Mouse (Mus musculus) mouse trophoblast stem cell (cell line): ENCODE data around the gene Hils1.

ENCODE experiments used
- in situ Hi-C, 2 experiments: fragments of 300-500 bp; cut with MseI, MboI; formaldehyde crosslinking; loops; 2 replicates in 1 of 2; 3 replicates in 1 of 2; pipeline ENCODE4 v1.15.1; 2025

The Hils1 gene

GRCm38 (mm10) chr11:94967419-94967818 lies at the start of gene Hils1:
Hils1 (plus strand) TSS chr11:94967593.
- in situ Hi-C loops: no loop called here

DNA sequence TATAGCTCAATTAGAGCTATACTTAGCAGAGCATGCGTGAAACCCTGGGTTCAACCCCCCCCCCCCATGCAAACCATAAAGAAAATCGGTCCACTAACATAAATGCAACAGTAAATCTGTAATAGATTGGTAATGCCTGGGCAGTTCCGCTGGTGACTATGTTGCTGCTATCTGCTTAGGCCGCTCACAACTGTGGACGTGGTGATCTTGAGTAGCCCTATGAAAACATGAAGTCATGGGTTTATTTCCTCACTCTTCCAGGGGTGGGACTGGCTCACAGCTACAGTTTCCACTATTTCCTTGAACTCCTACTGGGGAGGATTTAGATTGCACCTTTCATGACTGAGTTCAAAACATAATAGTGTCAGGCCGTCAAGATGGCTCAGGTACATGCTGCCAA lies 49.7 kb upstream of the Hils1 start:
- in situ Hi-C loops: no loop called here

DNA sequence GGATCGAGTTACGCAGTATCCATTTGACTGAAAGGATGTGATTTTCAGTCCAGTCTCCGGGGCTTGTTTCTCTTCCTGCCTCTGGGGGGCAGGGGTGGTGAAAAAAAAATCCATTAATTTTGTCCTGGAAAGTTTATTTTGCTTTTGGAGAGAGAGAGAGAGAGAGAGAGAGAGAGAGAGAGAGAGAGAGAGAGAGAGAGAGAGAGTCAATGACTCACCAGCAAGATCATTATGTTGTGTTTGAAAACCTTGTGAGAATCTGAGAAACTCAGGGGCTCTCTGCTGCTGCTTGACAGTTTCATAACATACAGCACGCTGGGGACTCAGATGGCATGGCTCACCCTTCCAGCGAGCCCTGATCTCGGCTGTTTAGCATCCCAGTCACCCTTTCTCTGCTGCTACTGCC lies 46.4 kb upstream of the Hils1 start:
- in situ Hi-C loops: no loop called here

GRCm38 (mm10) chr11:94924977-94925376 lies 42.4 kb upstream of the Hils1 start:
- in situ Hi-C loops: no loop called here

DNA sequence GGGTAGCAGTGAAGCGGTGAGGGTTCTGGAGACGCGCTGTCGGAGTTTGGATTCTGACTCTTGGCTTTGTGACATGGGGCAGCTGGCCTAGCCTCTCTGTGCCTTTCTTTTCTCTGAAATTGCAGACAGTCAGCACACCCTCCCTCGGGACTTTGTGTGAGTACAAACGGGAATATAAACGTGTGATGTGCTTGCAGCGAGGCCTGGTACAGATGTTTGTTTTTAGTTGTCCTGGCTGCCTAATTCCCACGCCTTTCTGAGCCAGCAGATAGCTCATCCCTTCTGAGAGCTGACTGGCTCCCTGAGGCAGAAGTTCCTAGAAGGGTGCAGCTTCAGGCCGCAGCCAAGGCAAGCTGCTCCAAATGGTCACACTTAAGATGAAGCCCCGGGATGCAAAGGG lies 41.0 kb upstream of the Hils1 start:
- in situ Hi-C loops: no loop called here

DNA sequence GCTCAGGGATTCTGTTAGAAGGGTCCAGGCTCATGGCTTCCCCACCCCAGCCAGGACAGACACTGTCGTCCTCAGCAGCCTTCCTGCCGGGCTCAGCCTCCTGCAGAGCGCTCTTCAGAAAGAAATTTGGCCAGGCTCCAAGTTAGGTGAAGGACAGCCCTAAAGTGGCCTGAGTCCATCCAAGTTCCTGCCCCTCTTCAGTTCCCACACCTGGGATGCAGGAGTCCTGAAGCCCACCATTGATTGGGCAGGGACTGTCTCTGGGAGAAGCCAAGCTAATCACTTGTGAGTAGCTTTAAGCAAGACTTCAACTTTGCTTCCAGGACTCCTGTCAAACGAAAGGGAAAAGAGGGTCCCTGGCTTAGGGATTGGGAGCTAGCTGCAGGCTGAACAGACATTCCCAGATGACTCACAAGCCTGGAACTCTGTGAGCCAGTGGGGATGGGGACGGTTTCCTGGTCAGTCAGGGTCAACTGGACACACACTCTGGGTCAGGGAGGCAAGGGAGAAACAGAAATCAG lies 39.6 kb upstream of the Hils1 start:
- in situ Hi-C loops: no loop called here

- in situ Hi-C loops: no loop called here
Measured at GRCm38 (mm10) chr11:94928820-94929219, 38.6 kb upstream of the Hils1 start.

DNA sequence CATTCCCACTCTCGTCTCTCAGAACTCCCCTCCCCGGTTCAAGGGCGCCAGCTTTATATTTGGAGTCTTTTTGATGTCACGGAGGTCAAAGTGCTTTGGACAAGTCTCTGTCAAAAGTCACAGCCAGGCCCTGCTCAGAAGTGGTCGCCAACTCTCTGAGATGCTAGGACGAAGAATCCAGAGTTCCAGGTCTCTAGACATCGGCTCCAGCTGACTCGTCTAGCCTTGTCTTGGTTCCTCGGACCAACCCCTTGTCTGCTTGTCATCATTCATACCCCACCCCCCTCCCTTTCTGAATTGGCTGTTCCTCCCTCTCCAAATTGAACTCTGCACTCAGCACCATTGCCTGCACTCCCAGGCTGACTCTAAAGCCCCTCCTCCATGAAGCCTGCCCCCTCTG lies 37.8 kb upstream of the Hils1 start:
- in situ Hi-C loops: no loop called here

DNA sequence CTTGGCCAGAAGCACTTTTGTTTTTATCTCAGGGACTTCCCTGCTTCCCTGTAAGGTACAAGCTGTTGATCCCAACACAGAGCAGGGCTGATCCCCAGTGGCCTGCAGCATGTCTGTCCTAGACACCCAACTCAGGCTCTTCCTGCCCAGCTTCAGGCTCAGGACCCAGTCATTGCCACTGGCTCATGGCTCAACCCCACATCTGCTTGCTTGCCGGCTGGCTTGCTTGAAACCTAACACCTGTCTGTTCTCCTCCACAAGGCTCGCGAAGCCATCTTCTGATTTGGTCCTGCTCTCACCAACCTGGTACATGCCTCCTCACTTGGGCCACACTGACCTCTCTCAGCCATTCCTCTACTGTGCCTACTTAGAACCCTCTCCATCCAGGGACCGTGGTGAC lies 37.2 kb upstream of the Hils1 start:
- in situ Hi-C loops: no loop called here

DNA sequence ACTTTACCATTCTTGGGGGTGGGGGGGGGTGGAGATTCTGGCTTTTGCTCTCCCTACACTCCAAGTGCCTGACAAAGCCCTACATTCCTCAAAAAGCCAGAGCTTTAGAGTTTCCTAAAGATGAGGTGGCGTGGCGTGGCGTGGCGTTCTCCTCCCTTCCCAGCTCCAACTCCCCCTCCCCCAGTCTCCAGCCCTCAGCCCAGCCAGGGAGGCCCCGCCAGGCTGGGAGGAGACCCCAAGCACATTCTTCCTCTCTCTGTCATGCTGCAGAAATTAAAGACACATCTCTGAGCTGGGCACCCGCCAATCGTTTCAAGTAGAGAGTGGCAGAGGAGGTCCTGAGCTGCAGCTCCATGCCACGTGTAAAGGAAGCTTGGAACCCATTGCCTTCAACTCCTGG lies 33.8 kb upstream of the Hils1 start:
- in situ Hi-C loops: no loop called here

DNA sequence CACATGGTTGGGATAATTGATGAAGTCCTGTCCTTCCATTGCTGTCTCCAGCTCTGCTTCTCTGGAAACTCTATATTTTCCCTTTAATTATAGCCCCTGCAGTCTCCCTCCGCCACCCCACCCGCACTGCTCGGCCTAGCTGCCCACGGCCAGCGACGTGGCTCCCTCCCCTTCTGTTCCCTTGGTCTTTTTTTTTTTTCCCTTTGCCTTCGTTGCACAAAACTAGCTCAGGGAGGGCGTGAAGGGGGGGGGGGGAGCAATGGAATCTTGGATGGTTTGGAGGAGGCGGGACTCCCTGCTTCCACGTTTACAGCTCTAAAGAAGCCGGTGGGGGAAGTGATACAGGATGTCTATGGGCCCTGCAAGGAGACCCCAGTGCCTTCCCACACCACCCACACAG lies 32.9 kb upstream of the Hils1 start:
- in situ Hi-C loops: no loop called here

GRCm38 (mm10) chr11:94936045-94936444 lies 31.3 kb upstream of the Hils1 start, which contains the start of gene Col1a1:
Col1a1 (plus strand) TSS chr11:94936224.
- in situ Hi-C loops: loop anchor here (5.0 kb wide), 2 partner anchors 36 to 69 kb away; no protein-coding TSS in a partner anchor

DNA sequence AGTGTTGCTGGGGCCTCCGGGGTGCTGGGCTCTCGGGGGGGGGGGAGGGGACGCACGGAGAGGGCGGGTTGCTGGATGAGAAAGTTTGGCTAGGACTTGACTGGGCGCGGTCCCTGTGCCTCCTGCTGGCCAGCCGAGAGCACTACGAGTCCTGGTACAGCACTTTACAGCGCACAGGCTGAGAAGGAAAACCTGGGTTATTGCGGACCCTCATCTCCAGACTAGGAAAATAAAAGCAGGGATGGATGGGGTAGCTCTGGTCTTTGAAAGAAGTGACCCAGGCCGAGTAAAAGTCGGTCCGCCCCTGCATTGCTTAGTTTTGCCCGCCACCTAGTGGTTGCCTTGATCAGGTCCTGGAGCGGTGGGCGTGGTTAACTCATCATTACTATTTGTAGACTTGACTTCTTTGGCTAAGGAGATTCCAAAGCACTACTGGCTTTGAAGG lies 30.5 kb upstream of the Hils1 start:
- in situ Hi-C loops: loop anchor here (5.0 kb wide), 2 partner anchors 35 to 70 kb away; no protein-coding TSS in a partner anchor

- in situ Hi-C loops: loop anchor here (5.0 kb wide), 2 partner anchors 35 to 70 kb away; no protein-coding TSS in a partner anchor
Measured at GRCm38 (mm10) chr11:94937335-94937781, 30.0 kb upstream of the Hils1 start.

DNA sequence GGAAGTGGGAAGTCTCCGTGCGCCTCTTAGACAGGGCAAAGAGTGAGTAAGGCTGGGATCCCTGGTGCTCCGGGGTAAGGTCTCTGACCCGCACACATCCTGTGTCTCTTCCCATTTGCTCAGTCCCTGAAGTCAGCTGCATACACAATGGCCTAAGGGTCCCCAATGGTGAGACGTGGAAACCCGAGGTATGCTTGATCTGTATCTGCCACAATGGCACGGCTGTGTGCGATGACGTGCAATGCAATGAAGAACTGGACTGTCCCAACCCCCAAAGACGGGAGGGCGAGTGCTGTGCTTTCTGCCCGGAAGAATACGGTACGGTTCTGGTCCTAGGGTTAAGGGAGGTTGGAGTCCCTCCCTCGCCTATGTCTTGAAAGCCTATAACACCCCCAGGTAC lies 29.6 kb upstream of the Hils1 start:
- in situ Hi-C loops: loop anchor here (5.0 kb wide), 2 partner anchors 35 to 70 kb away; no protein-coding TSS in a partner anchor

- in situ Hi-C loops: loop anchor here (5.0 kb wide), 2 partner anchors 34 to 71 kb away; no protein-coding TSS in a partner anchor
Measured at GRCm38 (mm10) chr11:94938296-94938695, 29.1 kb upstream of the Hils1 start.

DNA sequence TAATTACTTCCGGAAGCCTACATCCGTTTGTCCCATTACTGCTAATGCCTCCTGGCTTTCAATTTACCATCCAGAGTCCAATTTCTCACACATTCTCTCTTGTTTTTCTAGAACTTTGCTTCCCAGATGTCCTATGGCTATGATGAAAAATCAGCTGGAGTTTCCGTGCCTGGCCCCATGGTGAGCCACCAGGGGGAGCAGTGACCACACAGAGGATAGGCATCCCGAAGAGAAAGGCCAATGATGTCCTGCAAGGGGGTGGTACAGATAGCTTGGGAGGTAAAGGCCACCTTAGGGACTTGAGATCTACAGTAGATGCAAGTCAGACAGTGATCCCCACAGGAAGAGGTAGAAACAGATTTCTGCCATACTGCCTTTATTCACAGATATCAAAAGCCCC lies 28.1 kb upstream of the Hils1 start:
- in situ Hi-C loops: loop anchor here (5.0 kb wide), 2 partner anchors 33 to 72 kb away; no protein-coding TSS in a partner anchor

- in situ Hi-C loops: no loop called here
Measured at GRCm38 (mm10) chr11:94941121-94941520, 26.3 kb upstream of the Hils1 start.

DNA sequence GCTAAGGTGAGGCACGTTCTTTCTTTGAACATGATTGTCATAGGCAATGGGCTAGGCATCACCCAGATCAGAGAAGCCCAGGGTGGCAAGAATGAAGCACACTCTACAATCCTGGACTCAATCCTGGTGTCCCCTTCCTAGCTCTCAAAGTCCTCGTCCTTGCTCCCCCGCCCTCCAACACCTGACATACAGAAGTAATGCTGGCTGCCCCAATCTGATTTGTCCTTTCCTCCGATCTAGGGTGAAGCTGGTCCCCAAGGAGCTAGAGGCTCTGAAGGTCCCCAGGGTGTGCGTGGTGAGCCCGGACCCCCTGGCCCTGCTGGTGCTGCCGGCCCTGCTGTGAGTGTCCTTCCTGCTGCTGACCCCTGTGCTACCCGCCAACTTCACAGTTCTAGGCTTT lies 25.6 kb upstream of the Hils1 start:
- in situ Hi-C loops: no loop called here

DNA sequence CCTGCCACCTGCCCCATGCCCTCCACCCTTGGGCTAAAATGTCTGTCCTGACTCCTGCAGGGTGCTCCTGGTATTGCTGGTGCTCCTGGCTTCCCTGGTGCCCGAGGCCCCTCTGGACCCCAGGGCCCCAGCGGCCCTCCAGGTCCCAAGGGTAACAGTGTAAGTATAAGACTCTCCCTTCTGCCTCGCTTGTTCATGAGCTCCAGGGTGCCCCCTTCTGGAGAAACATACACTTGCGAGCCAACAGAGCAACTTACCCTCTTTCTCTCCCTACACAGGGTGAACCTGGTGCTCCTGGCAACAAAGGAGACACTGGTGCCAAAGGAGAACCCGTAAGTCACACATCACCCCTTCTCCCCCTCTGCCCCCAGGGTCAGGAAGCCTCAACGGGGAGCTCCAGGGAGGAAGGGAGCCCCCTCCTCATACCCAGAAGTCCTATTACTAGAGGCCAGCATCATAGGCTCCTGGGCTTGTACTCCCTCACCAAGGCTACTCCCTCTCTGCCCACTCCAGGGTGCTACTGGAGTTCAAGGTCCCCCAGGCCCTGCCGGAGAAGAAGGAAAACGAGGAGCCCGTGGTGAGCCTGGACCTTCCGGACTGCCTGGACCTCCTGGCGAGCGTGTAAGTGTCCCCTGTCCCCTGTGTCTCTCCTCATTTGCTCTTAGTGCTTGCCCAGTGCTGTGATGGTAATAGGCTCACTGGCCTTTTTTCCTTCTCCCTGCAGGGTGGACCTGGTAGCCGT lies 24.9 kb upstream of the Hils1 start:
- in situ Hi-C loops: no loop called here

GRCm38 (mm10) chr11:94943054-94943453 lies 24.3 kb upstream of the Hils1 start:
- in situ Hi-C loops: no loop called here

DNA sequence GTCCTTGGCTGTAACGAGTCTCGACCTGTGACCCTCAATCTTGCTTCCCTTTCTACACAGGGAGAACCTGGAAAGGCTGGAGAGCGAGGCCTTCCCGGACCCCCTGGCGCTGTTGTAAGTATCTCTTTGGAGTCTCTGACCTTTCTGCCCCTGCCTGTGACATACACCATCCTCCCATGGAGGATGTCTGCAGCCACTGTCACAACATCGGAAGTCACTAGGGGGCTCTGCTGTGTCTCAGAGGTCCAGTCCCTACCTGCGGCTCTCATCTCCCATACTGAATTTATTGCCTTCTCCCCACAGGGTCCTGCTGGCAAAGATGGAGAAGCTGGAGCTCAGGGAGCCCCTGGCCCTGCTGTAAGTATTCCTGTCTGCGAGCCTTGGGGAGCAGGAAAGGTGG lies 23.1 kb upstream of the Hils1 start:
- in situ Hi-C loops: no loop called here

DNA sequence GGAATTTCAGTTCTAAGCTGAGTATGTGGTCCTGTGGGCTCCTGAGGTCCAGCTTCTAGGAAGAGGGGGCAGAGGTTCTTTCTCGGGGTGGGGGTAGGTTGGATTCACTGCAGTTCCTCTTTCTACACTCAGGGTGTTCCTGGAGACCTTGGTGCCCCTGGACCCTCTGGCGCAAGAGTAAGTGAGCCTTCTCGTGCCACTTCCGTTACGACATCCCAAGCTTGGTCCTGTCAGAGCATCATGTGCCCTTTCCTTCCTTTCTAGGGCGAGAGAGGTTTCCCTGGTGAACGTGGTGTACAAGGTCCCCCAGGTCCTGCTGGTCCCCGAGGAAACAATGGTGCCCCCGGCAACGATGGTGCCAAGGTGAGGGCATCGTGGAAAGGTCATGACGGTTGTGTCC lies 22.2 kb upstream of the Hils1 start:
- in situ Hi-C loops: no loop called here
